Mouse (Mus musculus): ENCODE data around the gene Bpi. TPM values are rescaled to one million over a fixed set of nuclear protein-coding genes. Genes with fewer than 3 reads are reported as not detected.

Gene Bpi
- polyA plus RNA-seq, 1 experiment from 2014 or later, result not detected

DNA sequence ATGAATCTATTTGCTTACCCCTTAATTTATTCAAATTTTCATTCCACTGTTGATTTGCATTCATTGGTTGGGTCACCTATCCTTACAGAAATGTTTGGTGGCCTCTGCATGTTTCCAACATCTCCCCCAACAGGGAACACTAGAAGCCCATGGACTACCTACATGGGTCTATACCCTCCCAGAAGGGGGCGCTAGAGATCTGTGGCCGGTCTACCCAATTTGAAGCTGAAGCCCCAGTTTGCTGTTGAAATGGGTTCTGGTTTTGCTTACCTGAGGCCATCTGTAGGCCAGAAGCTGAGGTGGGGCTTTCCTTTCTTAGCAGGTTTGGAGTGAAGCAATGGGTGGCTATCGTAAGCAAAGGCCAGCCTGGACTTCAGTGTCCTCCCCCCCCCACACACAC, 17.5 kb downstream of the Bpi start:
- Histone ChIP-seq H3K36me3 (no peaks in the 10 kb centered on the region), H3K4me3 (no peak overlapping the region), H3K27me3 (no peaks in the 10 kb centered on the region), H3K27ac (no peak overlapping the region), H3K4me2 (no peak overlapping the region), H3K9me3 (no peaks in the 10 kb centered on the region), H3K4me1 (0 out of 2 replicates have a peak, but pooled peaks cover 3% of the 10 kb centered on the region), H3K9ac (no peak overlapping the region)
- 87% methylated on average over 3 of the region's 3 CpGs for WGBS
- no peak for ATAC-seq (ENCODE audit: borderline replicate concordance, extremely low read depth, low FRiP score, low TSS enrichment)

DNA sequence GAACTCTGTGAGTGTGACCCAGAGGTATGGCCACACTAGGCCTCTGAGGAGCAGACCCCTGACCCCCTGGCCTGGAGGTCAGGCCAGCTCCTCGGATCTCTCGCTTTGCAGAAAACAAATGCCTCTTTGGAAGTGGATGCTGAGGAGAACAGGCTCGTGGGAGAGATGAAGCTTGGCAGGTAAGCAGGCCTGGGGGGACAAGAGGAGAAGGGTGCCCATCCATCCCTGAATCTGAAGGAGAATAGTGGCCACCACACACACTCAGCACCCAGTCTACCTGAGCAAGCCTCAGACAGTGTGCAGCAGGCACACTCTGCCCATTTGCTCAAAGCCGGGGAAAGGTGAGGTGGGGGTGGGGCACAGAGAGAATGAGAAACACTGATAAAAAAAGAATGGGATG, 17.9 kb downstream of the Bpi start:
- WGBS, result 58% methylated on average over 4 of the region's 4 CpGs
- Histone ChIP-seq H3K27me3 (no peaks in the 10 kb centered on the region), H3K9me3 (no peaks in the 10 kb centered on the region), H3K4me3 (no peak overlapping the region), H3K4me1 (0 out of 2 replicates have a peak, but pooled peaks cover 3% of the 10 kb centered on the region), H3K27ac (no peak overlapping the region), H3K4me2 (no peak overlapping the region), H3K9ac (no peak overlapping the region), H3K36me3 (no peaks in the 10 kb centered on the region)
- no peak for ATAC-seq (ENCODE audit: borderline replicate concordance, extremely low read depth, low FRiP score, low TSS enrichment)

DNA sequence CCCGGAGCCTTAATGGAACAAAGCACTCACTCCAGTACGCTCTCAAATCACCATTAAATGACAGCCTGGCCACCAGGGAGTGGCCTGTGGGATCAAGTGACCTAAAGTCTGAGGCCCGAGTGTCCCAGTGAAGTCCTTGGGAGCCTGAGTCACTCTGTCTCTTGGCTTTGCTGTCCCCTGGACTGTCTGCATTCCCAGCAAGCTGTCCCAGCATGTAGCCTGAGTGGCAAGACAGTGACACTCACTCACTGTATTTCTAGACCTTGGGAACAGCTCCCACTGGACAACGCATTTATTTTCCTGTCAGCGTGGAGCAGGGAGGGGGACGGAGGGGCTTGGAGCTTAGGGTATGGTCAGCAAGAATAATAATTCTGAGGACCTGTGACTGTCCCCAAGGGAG, 18.6 kb downstream of the Bpi start:
- Histone ChIP-seq H3K4me2 (no peak overlapping the region), H3K9me3 (no peaks in the 10 kb centered on the region), H3K27me3 (no peaks in the 10 kb centered on the region), H3K4me1 (0 out of 2 replicates have a peak, but pooled peaks cover 6% of the 10 kb centered on the region), H3K9ac (no peak overlapping the region), H3K27ac (no peak overlapping the region), H3K36me3 (no peaks in the 10 kb centered on the region), H3K4me3 (no peak overlapping the region)
- 68% methylated on average over 6 of the region's 6 CpGs for WGBS
- ATAC-seq (ENCODE audit: borderline replicate concordance, extremely low read depth, low FRiP score, low TSS enrichment), result no peak

DNA sequence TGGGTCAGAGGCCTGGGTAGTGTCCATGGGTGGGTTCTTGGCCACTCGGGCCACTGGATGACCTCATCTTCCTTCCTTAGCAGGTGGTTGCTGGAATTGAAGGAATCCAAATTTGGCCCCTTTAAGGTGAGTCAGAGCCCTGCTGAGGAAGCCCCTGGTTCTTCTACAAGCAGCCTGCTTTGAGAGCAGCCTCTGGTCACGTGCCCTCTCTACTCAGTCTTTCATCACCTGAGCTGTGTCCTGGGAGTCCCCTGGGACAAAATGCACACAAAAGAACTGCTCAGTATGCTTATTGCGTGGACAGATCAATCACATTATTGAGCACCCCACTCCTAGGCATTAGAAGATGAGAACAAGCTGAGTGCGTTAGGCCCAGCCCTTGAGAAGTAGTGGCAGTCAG, 19.0 kb downstream of the Bpi start:
- Histone ChIP-seq H3K36me3 (no peaks in the 10 kb centered on the region), H3K4me1 (peaks cover 10% of the 10 kb centered on the region; the same call in 1 of the 2 replicates), H3K27me3 (no peaks in the 10 kb centered on the region), H3K4me2 (no peak overlapping the region), H3K9ac (no peak overlapping the region), H3K27ac (no peak overlapping the region), H3K9me3 (no peaks in the 10 kb centered on the region), H3K4me3 (no peak overlapping the region)
- 67% methylated on average over 4 of the region's 4 CpGs for WGBS
- ATAC-seq (ENCODE audit: borderline replicate concordance, extremely low read depth, low FRiP score, low TSS enrichment), result no peak

DNA sequence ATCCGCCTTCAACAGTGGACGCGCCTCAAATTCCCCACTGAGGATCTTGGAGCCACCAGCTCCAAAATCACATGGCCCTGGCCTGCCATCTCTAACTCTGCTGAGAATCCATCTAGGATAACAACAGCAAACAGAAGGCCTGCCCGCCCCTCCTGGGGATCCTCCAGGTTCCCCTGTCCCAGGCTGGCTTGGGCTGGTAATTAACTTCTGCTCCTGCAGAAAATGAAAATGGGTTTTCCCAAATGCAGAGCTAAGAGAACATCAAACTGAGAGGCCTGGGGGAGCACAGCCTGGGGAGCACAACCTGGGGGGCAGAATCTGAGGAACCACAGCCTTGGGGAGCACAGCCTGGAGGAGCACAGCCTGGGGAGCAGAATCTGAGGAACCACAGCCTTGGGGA, 21.8 kb downstream of the Bpi start:
- no peaks in the 10 kb centered on the region for H3K9me3 ChIP-seq
- H3K4me1 ChIP-seq, result peaks cover 9% of the 10 kb centered on the region; the same call in 1 of the 2 replicates
- H3K36me3 ChIP-seq, result no peaks in the 10 kb centered on the region
- H3K4me3 ChIP-seq, result no peak overlapping the region
- no peak overlapping the region for H3K4me2 ChIP-seq
- WGBS, result 82% methylated on average over 4 of the region's 4 CpGs
- no peak overlapping the region for H3K9ac ChIP-seq
- H3K27me3 ChIP-seq, result no peaks in the 10 kb centered on the region
- ATAC-seq (ENCODE audit: borderline replicate concordance, extremely low read depth, low FRiP score, low TSS enrichment), result no peak
- H3K27ac ChIP-seq, result no peak overlapping the region

DNA sequence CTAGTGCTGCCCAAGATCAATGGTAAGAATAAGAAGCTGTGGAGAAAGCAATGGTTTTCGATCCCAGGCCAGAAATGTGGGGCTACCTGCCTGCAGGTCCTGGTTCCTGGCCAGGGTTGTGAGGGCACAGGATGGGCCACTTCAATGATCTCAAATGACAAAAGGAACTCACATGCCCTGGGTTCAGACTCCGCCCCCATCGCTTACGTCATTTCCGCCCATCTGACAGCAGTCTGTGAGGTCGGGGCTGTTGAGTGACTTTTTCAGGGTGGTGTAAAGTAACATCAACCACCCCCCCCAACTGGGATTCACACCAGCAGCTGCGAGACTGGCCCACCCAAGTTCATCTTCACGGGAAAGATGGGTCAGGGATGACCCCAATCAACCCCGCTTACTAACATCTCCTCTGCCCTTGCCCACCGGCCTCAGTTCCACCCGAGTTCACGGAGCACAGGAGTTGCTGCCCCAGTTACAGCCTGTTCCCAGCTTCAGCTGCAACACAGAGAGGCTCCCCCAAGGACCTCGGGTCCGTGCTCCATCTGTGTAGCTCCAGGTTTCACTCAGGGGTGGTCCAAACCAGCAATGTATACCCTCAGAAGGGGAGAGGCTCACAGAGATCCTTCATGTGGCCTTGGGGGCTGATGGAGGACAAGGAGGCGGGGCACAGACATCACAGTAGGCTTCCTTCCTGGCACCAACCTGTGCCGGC, 23.8 kb downstream of the Bpi start:
- WGBS, result 51% methylated on average over 16 of the region's 16 CpGs

DNA sequence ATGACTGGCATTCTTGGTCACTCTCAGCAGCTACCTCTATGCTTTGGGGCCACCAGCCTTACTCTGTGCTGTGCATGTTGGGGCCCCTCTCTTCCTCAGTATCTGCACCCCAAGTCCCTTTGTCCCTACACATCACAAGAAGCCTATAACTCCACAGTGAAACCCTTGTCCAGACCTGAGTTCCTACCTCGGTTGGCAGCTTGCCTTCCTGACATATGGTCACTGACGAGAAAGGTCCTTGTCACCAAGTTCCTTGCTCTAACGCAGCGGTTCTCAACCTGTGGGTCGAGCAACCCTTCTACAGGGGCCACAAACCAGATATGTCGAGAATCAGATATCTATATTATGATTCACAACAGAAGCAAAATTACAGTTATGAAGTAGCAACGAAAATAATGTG, 25.2 kb downstream of the Bpi start:
- H3K9me3 ChIP-seq, result no peaks in the 10 kb centered on the region
- H3K36me3 ChIP-seq, result no peaks in the 10 kb centered on the region
- WGBS, result 73% methylated on average over 7 of the region's 7 CpGs
- H3K27ac ChIP-seq, result no peak overlapping the region
- H3K4me2 ChIP-seq, result no peak overlapping the region
- no peak overlapping the region for H3K4me3 ChIP-seq
- ATAC-seq (ENCODE audit: borderline replicate concordance, extremely low read depth, low FRiP score, low TSS enrichment), result no peak
- peaks cover 9% of the 10 kb centered on the region; the same call in 1 of the 2 replicates for H3K4me1 ChIP-seq
- H3K9ac ChIP-seq, result no peak overlapping the region
- H3K27me3 ChIP-seq, result no peaks in the 10 kb centered on the region

More for the DNA sequence above, 23.8 kb downstream of the Bpi start:
- no peak overlapping the region for H3K27ac ChIP-seq
- no peak overlapping the region for H3K4me2 ChIP-seq
- H3K9ac ChIP-seq, result no peak overlapping the region
- H3K9me3 ChIP-seq, result no peaks in the 10 kb centered on the region
- ATAC-seq (ENCODE audit: borderline replicate concordance, extremely low read depth, low FRiP score, low TSS enrichment), result no peak
- no peaks in the 10 kb centered on the region for H3K27me3 ChIP-seq
- no peaks in the 10 kb centered on the region for H3K36me3 ChIP-seq
- peaks cover 9% of the 10 kb centered on the region; the same call in 1 of the 2 replicates for H3K4me1 ChIP-seq
- H3K4me3 ChIP-seq, result no peak overlapping the region

DNA sequence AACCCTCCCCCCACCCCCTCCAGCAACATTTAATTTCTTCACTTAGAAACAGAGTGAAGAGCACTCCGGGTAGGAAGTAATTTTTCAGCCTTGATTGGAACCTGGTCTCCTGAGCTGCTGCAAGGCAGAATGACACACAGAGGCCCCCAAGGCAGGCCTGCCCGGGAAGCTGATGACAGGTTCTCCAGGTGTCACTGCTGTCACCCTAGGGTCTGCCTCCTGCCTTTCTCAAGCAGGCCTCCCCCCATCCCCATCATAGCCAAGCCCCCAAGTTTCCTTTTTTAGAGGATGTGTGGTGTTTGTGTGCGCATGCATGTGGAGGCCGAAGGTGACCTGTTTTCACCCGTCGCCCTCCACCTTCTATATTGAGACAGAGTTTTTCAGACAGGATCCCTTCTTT, 25.9 kb downstream of the Bpi start:
- no peaks in the 10 kb centered on the region for H3K36me3 ChIP-seq
- H3K4me2 ChIP-seq, result no peak overlapping the region
- H3K4me1 ChIP-seq, result peaks cover 9% of the 10 kb centered on the region; the same call in 1 of the 2 replicates
- no peak overlapping the region for H3K27ac ChIP-seq
- H3K9me3 ChIP-seq, result no peaks in the 10 kb centered on the region
- no peak overlapping the region for H3K9ac ChIP-seq
- H3K4me3 ChIP-seq, result no peak overlapping the region
- 63% methylated on average over 6 of the region's 6 CpGs for WGBS
- ATAC-seq (ENCODE audit: borderline replicate concordance, extremely low read depth, low FRiP score, low TSS enrichment), result no peak
- H3K27me3 ChIP-seq, result no peaks in the 10 kb centered on the region

DNA sequence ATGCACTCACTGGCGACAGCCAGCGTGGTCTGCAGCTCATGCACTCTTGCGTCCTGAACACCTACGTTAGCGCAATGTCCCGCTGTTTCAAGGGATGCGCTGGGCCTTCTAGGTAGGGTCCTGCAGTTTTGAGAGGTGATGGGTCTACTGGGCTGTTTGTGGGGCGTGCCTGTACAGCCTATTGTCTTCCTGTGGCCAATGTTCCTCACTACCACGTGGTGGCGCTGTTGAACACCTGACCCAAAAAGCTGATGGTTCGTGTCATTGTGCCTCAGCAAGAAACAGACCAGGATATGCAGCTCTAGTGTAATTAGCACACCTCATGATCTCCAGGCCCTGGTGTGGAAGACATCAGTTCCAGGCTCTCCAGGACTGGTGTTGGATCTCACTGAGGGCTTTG, 26.7 kb downstream of the Bpi start:
- H3K9me3 ChIP-seq, result no peaks in the 10 kb centered on the region
- H3K4me1 ChIP-seq, result peaks cover 9% of the 10 kb centered on the region; the same call in 1 of the 2 replicates
- no peak overlapping the region for H3K4me2 ChIP-seq
- no peak for ATAC-seq (ENCODE audit: borderline replicate concordance, extremely low read depth, low FRiP score, low TSS enrichment)
- H3K27ac ChIP-seq, result no peak overlapping the region
- WGBS, result 21% methylated on average over 11 of the region's 11 CpGs
- H3K27me3 ChIP-seq, result no peaks in the 10 kb centered on the region
- H3K9ac ChIP-seq, result no peak overlapping the region
- no peak overlapping the region for H3K4me3 ChIP-seq
- no peaks in the 10 kb centered on the region for H3K36me3 ChIP-seq

DNA sequence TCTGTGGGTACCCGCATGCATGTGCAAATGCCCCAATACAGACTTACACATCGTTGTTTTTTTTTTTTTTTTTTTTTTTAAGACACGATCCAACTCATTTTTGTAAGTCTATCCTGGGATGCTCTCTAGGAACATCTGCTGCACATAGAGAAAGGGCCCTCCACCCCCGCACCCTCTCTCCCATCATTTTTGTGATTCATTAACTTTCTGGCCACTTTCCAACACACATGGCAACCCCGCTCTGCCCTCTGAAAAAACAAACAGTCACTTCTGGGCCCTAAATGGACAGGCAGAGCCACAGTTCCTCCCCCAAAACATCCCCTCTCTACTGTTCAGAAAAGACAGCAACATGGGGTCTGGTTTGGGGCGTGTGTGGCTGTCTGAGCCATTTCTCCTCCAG, 27.8 kb downstream of the Bpi start:
- Histone ChIP-seq H3K27ac (no peak overlapping the region), H3K27me3 (no peaks in the 10 kb centered on the region), H3K4me1 (peaks cover 9% of the 10 kb centered on the region; the same call in 1 of the 2 replicates), H3K4me2 (no peak overlapping the region), H3K9ac (no peak overlapping the region), H3K9me3 (no peaks in the 10 kb centered on the region), H3K36me3 (no peaks in the 10 kb centered on the region), H3K4me3 (no peak overlapping the region)
- 47% methylated on average over 6 of the region's 6 CpGs for WGBS
- ATAC-seq (ENCODE audit: borderline replicate concordance, extremely low read depth, low FRiP score, low TSS enrichment), result no peak

DNA sequence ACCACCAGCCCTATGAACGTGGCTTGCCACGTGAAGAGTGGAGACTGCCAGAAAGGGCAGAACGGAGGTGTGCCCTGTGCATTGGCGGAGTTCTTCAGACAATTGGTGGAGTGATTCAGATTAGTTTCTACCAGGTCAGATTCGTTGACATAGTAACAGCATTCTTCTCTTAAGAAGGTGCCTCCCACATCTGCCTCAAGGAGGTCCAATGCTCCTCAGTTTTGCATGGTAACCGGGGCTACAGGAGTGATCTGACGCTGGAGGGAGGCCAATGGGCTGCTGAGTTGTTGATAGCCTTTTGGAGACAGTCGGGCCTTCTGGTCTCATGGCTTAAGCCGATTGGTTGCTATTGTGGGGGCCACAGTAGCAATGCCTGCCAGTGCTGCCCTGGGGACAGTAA, 37.8 kb downstream of the Bpi start:
- Histone ChIP-seq H3K9me3 (no peaks in the 10 kb centered on the region), H3K27me3 (no peaks in the 10 kb centered on the region), H3K4me2 (no peak overlapping the region), H3K4me1 (no peaks in the 10 kb centered on the region), H3K27ac (no peak overlapping the region), H3K9ac (no peak overlapping the region), H3K36me3 (no peaks in the 10 kb centered on the region), H3K4me3 (no peak overlapping the region)
- peak; percentile 62 for ATAC-seq (ENCODE audit: borderline replicate concordance, extremely low read depth, low FRiP score, low TSS enrichment)
- WGBS, result 42% methylated on average over 9 of the region's 9 CpGs

DNA sequence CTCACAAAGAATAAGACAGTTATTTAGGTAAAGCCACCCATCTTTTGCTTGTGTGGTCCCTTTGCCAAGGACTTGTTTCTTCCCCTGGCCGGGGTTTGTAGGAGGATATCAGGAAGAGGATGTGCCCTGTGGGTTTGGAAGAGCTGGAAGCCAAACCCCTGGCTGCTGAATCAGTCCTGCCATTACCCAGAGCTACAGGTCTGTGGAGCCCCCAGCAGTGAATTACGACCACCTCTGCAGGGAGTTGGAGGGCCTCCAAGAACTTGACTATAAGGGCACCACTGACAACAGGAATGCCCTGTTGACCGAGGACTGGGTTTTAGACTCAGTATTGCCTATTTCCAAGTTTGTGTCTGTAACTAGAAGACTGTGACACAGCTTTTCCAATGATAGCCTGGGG, 41.3 kb downstream of the Bpi start:
- no peak for ATAC-seq (ENCODE audit: borderline replicate concordance, extremely low read depth, low FRiP score, low TSS enrichment)

More for the DNA sequence above, 41.3 kb downstream of the Bpi start:
- Histone ChIP-seq H3K9me3 (no peaks in the 10 kb centered on the region), H3K4me1 (no peaks in the 10 kb centered on the region), H3K27ac (no peak overlapping the region), H3K9ac (no peak overlapping the region), H3K27me3 (no peaks in the 10 kb centered on the region), H3K4me3 (no peak overlapping the region), H3K36me3 (no peaks in the 10 kb centered on the region), H3K4me2 (no peak overlapping the region)
- 74% methylated on average over 3 of the region's 3 CpGs for WGBS

All from lung, embryonic 15.5 days (tissue).